Mouse (Mus musculus) layer of hippocampus, adult 11-12 months (tissue): ENCODE measurements around the gene Kirrel3.

Source experiments
- DNase-seq: peaks from one replicate; pipeline ENCODE4 v3.0.0; 2022; ENCODE audit warnings: low spot score

Gene Kirrel3

DNA sequence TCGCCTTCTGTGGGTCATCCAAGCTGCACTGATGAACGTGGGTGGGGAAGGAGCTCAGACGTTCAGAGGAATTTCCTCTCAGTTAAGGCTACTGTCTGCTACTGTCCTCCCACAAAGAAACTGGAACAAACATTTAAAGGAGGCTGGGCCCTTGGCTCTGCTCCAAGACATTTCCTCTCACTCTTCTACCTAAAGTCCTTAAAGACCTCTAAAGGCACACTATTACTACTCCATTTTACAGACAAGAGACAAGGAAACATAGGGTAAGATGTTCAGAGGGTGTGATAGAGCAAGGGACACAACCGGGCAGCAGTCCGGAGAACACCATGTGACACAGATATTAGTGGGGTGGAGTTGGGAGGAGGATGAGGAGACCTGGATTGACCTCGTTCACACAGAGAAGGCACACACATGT is 541.2 kb downstream of the Kirrel3 start:
- no peak for DNase-seq

DNA sequence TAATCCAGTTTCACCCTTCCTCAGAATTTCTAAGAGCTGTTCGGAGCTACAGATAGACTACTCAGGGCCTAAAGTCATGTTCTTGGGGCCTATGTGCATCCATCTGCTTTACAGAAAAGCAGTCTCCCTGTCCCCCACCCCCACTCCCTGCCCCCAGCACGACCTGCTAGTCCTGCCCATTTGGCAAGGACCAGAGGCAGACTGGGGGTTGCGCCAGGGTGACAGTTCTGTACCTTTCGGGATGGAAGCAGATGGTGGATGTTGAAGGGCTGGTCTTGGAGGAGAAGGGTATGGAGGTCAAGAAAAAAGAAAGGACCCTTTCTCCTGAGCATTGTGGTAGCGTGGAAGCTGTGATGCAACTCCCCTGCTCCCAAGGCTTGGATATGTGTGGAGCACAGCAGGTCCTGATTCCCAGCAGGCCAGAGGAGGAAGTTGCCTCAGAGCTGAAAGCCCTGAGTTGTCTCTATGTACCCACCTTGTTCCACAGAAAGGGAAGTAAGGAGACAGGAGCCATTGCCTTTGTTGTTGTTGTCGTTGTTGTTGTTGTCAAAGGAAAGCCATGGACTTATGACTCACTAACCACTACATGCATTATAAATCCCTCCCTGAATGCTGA is 541.8 kb downstream of the Kirrel3 start:
- no peak for DNase-seq

DNA sequence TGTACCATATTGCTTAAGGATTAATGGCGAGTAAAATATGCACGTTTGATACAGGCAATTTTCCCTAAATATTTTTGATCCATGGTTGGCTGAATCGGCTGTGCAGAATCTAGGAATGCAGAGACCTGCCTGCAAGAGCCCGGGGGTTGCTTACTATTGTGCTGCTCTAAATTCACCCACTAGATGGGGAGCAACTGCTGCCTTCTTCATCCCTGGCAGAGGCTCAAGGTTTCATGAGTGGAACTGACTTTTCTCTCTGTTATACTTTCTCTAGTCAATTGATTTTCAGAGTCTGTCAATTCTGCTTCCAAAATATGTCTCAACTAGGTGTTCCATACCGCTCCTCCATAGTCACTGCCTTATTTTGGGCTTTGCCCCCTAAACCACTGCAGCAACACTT is 545.1 kb downstream of the Kirrel3 start:
- peak; percentile 66 for DNase-seq

DNA sequence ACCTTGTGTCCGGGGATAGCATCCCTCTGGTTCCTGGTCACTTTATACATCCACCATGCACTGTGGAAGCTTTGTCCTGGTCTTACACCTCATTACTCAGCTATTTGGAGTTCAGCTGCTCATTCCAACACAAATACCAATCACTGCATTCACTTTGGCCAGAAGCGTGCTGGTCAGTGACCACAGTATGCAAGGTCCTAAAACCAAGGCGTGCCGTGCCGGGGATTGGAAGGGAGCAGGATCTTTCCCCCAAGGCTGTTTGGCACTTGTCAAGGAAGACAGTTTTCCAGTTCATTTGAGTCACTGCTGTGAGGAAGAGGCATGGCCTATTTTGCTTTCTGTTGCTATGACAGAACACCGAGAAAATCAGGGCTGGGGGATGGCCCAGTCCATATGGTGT is 546.8 kb downstream of the Kirrel3 start:
- DNase-seq, result no peak

DNA sequence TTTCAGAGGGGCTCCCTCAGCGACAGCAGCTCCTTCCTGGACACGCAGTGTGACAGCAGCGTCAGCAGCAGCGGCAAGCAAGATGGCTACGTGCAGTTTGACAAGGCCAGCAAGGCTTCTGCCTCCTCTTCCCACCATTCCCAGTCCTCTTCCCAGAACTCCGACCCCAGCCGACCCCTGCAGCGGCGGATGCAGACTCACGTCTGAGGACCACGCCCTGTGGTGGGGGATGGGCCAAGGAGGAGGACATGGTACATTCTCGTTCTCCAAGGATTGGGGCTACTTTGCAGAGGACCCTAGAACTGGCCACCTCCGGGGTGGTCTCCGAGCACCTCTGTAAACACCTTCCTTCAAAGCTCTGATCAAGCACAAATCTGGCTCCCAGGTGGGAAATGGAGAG is 549.4 kb downstream of the Kirrel3 start:
- no peak for DNase-seq

DNA sequence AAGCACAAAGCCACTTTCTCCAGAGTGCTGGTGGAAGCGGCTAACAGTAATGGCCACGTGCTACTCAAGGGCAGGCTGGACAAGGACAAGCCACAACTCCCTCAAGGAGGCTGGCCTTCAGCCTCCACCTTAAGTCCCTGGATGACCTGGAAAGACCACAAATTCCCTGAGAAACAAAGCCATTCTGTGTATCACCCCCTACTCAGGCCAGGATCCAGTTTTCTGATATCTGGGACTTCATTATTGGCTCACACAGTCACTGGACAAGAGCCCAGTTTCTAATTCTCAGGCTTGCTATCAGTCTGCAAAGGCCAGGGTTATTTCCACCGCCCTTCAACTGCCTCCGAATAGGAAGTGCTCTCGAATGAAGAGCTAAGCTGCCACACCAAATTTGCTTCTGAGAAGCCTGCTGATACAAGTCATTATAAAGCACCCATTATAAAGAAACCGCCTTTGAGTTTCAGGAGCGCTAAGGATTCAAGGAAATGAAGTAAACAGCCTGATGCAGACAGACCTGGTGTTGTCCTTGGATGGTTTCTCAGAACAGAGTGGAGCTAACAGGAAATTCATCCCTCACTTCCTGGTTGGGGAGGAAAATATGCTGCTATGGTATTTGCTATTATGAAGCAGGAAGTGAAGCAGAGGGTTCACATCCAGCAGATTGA is 553.4 kb downstream of the Kirrel3 start:
- DNase-seq, result no peak

DNA sequence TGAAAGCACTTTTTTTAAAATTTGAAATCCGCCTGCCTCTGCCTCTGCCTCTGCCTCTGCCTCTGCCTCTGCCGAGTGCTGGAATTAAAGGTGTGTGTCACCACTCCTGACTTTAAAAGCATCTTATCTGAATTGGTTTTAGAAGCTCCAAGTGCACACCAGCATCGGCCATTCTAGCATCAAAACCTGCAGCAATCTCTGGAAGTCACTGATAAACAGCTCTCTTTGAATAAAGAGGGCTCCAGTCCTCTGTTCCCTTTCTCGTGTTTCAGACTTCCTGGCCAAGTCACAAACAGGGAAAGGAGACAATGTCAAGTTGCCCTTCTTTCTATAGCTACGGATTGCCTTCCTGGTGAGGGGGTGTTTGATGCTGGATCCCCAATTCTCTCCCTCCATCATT is 554.2 kb downstream of the Kirrel3 start:
- no peak for DNase-seq

DNA sequence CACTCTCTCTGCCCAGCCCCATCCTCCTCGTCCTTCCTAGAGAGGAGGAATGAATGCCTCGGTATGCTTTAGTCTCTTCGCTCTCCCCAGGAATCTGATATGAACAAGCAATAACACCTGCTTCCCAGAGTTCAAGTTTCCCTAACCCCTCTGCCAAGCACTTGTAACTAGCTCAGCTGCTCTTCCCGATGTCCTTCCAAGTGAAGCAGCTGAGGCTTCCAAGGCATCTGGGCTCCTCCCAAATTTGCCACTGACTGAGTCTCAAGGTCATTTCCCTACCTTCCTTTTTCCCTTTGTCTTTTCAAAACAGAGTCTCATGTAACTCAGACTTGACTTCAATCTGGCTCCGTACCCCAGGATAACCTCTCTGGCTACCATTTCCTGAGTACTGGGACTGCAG is 555.8 kb downstream of the Kirrel3 start:
- DNase-seq, result no peak

DNA sequence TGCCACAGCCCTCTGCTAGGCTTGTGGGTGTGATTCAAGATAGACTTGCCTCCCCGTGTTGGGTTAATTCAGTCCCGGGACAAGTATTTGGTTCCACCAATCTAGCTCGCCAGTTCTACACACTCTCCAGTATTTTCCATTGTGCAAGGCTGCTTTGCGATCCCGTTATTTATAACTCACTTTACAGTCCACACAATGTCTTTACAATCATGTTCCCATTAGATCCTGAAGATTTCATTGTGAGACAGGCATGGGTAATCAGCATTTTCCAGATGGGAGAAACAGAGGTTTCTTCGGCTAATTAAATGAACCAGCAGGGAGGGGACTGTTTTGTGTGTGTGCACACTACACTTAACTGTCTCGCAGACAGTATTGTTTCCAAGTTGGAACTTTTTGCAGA is 557.9 kb downstream of the Kirrel3 start:
- DNase-seq, result no peak

DNA sequence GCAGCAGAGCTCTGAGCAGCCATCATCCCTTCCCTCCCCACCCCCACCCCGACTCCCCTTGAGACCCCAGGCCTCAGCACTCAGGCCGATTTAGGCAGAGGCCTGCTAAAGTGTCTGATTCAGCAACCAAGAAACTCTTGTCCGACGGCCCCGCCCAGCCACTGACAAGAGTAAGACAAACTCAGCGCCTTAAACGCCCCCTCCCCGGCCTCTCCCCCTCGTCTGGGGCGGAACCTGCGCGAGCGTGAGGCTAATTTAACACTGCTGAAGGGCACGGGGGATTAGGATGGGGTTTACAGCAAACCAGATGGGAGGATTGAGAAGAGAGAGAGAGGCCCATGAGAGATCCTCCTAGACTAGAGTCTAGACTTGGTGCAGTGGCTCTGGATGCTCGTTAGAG is 558.8 kb downstream of the Kirrel3 start:
- DNase-seq, result no peak

DNA sequence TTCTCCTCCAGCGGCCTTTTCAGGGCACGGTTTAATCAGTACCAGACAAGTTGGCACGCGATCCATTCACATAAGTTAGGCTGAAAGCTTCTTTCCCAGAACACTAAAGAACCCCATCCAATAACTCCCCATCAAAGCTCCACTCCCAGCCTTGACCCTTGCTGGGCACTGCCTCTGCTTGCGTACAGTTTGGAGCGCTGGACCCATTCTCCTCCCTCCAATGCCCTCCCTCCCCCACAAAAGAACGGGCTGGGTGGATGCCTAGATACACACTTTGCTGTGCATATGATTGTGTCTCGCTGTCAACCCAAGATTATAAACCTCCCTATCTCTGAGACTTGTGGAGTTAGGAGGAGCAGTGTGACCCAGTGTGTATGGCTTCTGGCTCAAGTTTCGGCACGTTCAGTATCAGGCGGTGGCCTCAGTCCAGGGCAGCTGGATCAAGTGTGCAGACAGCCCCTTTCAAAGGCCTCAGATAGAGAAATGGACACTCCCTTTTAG is 559.4 kb downstream of the Kirrel3 start:
- no peak for DNase-seq

DNA sequence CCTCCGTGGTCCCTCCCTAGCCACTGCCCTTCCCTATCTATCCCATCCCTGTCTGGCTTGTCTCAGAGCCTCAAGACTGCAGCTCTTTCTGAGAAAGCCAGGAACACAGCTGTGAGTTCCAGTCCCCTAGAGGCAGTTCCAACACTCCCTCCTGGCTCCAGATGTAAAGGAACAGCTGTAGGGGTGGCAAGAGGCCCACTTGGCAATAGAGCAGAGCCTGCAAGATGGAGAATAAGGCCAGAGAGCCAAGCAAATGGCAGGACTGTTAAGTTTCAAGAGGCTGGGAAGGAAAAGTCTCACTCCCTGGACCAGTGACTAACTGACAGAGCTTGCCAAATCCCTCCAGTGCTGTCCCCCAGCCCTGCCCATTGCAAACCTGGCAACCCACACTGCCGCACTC is 560.1 kb downstream of the Kirrel3 start:
- no peak for DNase-seq

DNA sequence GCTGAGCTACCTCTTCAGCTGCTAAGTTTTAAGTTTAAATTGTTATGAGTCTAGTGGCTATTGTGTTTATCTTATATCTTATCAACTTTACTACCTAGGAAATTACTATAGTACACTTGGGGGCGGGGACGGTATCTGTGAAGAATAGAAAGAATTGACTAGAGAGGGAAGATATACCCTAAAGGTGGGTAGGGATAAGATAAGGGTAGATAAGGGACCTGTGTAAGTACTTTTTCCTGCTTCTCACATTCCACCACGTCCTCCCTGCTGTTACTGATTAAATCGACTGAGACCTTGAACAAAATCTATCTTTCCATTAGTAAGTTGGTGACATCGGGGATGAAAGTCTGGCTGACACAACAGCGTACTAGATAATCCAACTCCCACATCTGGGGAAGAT is 562.8 kb downstream of the Kirrel3 start:
- no peak for DNase-seq

DNA sequence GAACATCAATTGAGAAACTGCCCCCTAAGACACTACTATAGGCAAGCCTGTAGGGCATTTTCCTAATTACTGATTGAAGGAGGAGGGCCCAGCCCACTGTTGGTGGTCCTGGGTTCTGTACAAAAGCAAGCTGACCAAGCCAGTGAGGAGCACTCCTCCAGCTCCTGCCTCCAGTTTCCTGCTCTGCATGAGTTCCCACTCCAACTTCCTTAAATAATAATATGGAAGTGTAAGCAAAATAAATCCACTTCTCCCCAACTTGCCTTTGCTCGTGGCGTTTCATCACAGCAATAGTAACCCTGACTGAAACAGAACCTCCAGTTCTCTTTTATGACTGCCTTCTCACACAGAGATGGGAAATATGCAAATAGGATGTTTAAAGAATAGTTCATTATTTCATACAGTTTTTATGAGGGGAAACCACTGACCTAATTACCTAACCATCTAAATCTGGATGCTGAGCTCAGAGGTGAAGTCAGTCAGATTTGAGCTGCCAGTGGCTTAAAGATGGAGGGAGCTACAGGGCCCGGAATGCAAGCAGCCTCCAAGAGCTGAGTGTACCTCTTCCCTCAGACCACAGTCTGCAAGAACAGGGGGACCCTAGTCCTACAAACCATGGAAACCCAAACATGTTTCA is 564.3 kb downstream of the Kirrel3 start:
- DNase-seq, result no peak

DNA sequence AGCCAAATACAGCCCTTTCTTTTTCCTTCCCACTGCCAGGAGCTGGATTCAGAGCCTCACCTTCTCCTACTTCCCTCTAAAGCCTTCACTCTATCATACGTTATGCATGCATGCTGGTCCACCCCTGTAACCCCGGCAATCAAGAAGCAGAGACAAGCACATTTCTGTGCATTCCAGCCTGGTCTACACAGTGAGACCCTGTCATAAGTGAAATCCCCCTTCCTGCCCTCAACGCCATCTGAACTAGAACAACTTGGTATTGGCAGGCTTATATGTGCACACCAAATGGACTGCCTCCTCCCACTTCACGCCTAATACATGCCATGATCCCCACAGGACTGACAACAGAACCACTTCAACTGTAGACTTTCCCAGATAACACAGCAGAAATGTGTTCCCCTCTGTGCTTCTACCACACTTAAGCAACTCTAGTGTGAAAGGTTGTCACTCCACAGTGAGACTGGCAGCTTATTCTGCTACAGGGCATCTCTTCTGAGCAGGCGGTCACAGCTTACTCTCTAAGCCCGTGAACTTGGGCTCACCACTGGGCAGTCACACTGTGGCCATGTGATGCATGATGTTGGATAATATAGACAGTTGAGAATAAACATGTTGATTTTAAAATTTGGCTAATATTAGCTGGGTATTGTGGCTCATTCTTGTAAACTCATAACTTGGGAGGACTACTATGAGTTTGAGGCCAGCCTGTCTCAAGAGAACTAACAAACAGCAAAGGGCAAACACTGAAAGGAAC is 565.2 kb downstream of the Kirrel3 start:
- no peak for DNase-seq

DNA sequence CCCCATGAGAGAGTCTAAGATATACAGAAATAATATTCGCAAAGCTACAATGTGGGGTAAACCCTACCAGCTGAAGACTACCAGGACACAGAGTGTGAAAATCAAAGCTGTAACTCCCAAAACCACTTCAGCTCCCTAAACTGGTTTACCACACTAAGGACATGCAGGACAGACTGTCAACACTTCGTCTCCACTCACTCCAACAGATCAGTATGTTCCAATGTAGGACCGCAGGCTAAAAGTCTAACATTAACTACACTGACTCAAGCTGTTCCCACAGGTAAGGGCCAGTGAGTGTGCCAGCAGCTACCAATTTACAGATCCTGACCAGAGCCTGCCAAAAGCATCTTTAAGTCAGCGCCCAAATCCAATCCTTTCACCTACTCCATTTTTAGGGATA is 566.0 kb downstream of the Kirrel3 start:
- DNase-seq, result no peak

DNA sequence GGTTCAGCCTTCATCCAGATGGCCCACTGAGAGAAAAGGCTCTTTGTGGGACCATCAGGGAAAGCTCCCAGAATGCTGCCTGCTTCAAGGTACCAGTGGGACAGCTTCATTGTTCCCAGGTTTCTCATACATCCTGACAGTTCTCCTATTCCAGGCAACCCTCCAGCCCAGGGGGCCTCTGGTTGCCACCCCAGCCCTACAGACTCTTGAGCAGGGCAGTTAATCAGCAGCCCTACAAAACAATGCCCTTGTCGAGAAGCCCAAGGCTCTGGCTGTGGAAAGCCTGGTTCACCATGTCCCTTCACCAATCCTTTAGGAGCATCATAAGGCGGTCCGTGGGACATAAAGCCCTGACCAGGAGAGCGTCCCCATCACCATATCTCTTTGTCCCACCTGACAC is 567.0 kb downstream of the Kirrel3 start:
- no peak for DNase-seq

DNA sequence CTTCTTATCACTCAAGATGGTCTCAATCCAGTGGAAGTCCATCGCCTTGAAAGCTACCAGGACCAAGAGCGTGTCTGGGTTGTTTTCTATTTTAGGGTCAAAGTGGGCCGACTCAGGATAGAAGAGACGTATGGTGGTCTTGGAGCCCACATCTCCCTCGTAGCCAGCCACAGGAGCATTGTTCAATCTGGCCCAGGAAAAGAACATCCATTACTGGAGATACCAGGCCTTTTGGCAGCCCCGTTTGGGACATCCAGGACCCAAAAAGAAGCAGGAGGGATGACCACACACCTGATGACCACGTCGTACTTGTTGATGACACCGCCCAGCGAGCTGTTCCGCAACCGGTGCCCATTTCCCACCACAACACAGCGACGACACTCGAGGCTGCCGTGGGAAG is 567.4 kb downstream of the Kirrel3 start:
- DNase-seq, result no peak

DNA sequence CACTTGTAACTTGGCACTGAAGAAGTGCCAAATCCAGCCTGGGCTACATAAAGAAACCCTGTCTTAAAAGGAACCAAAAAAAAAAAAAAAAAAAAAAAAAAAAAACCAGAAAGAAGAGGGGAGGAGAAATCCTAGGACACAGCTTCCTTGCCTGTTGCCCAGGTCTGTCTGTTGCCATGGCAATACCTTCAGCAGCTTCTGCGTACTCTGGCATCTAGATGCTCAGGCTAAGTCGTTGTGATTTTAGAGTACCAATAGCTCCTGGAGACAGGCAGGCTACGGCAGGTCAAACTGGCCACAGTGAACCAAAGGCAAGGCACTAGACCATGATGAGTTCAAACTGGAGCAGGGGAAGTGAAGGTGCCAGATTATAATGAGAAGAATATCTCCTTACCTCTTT is 568.0 kb downstream of the Kirrel3 start:
- DNase-seq, result no peak

DNA sequence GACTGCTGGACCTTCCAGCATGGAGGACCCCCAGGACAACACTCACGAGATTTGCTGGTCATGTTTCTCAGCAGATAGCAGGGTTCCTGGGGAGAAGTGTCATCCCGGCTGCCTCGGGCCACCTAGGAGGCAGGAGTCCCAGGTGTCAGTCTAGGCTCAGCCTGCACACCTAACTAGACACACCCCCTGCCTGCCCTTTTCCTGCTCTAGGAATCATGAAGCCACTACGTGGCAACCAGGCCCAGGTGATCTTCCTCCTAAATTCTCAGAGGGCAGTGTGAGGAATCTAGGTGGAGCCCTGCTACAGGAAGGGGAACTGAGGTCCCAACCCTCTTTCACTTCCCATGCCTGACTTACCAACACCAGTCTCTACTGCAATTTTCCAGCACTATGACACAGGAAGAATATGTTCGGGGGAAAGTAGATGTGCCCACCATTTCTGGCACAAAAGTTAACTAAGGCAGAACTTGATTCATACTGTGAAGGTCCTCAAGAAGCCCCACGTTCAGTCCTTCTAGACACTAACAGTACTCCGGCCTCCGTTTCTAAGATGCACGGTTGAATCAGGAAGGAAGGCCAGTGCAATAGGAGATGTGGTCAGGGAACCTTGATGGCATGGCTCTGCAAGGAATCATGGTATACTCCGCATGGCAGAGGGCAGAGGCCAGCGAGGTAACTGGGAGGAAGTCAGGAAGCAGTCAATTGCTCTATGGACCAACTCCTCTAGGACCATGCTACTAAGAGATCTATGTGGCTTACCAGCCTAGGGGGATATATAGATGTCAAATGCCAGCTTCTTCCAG is 570.0 kb downstream of the Kirrel3 start:
- peak; percentile 2 for DNase-seq

DNA sequence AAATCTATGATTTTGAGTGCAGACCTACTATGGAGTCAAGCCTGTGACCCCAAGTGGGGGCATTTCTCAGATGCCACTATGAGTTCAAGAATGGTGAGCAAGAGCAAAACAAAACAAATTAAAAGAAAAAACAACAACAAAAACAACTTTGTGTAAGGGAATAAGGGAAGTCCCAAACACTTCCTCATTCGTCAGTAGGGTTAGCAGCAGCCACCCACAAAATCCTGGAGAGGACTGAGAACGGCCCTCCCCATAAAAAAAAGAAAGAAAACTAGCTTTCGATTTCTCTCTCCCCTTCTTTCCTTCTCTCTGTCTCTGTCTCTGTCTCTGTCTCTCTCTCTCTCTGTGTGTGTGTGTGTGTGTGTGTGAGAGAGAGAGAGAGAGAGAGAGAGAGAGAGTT is 570.9 kb downstream of the Kirrel3 start:
- no peak for DNase-seq

DNA sequence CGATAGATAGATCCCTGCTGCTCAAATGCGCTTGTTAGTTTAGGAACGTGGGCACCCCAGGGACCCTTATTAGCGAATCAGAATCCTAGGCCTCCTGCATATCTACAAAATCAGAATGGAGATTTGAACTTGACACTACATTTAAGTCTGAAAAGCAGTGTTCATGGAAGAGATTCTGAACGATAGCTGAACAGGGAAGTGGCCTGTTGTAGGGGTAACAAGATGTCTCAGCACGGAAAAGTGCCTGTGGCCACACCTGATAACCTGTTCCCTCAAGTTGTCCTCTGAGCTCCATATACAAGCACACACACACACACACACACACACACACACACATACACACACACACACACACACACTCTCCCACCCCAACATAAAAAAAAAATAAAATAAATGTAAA is 571.9 kb downstream of the Kirrel3 start:
- no peak for DNase-seq
